Mouse (Mus musculus): ENCODE data around the gene Lancl2.

- no peak for TF ChIP-seq CTCF (IDR thresholded peaks at IDR 0.05; ENCODE audit: borderline replicate concordance, insufficient read depth, low read depth, low read length)
- TF ChIP-seq POLR2A (IDR thresholded peaks at IDR 0.05; ENCODE audit: borderline replicate concordance, insufficient read depth, low read length): no peak
These were observed 78.0 kb downstream of the Lancl2 start for GRCm38 (mm10) chr6:57780359-57780758.

All from cerebellum, adult 2 months (tissue).